Mouse (Mus musculus): ENCODE measurements around the gene Gm49388. TPM values are rescaled to one million over a fixed set of nuclear protein-coding genes. Genes with fewer than 3 reads are reported as not detected.

Gene Gm49388
- polyA plus RNA-seq (2016; fragmentation: Nextera tagmentation; extraction: Ambion mirVana), result not detected in 2 replicates

GRCm38 (mm10) chr7:127785308-127785707 is at the start of gene Gm49388:
Gene Gm49388 (plus strand): TSS chr7:127785608.
- Histone ChIP-seq H3K27me3 (ENCODE audit: insufficient read depth, poor library complexity, severe bottlenecking) (no peaks in the 10 kb centered on the region), H3K4me3 (no peak within 1 kb of the TSS), H3K4me1 (0 out of 2 replicates have a peak, but pooled peaks cover 7% of the 10 kb centered on the region), H3K27ac (no peak within 1 kb of the TSS), H3K36me3 (peaks cover 97% of the 10 kb centered on the region), H3K9me3 (no peaks in the 10 kb centered on the region)
- DNase-seq (ENCODE audit: low spot score), result no peak
- WGBS, result 93% methylated on average over 7 of the region's 7 CpGs

DNA sequence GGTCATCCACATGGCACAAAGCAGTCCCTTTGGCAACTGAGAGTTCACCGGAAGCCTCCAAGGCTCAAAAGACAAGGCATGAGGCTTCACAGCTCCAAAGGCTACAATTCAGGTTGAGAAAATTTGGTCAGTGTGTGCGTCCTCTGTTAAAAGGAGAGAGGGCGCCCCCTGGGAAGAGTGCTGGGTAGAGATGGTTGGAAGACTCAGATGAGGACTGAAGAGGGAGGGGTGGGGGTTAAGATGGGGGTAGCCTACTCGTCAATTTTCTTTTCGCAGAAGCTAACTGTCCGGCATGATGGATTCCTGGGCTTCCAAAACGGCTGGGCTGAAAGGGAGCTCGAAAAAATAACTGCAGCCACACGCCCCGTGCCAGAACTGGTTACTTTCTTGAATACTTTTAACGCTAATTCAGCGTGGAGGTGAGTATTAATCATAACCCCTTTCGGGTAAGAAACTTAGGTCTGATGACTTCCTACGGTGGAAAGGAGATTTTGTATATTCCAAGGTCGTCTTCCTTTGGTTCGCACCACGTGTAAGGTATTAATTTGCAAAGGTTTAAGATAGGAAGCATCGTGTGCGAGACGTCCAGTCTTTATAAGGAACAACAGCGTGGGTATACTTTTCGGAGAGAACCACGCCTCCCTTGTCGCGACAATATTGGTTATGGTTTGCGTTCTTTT is 40.9 kb upstream of the Gm49388 start, which contains the start of gene Fbxl19:
Gene Fbxl19 (plus strand): TSS at position 178 of the 680 bp plus-strand sequence.
- peak; percentile 85 for DNase-seq (ENCODE audit: low spot score)
- H3K4me1 ChIP-seq, result peaks cover 30% of the 10 kb centered on the region
- under 1% methylated on average over 26 of the region's 26 CpGs for WGBS
- H3K27ac ChIP-seq, result peak within 1 kb of the TSS; percentile 96
- peaks cover 6% of the 10 kb centered on the region; the same call in 1 of the 2 replicates for H3K27me3 ChIP-seq (ENCODE audit: insufficient read depth, poor library complexity, severe bottlenecking)
- H3K4me3 ChIP-seq, result peak within 1 kb of the TSS; percentile 86
- no peaks in the 10 kb centered on the region for H3K9me3 ChIP-seq
- peaks cover 17% of the 10 kb centered on the region for H3K36me3 ChIP-seq

- WGBS, result under 1% methylated on average over 19 of the region's 19 CpGs
- DNase-seq (ENCODE audit: low spot score), result peak; percentile 98
- H3K4me1 ChIP-seq, result peaks cover 30% of the 10 kb centered on the region
Measured at GRCm38 (mm10) chr7:127745251-127745651, 40.2 kb upstream of the Gm49388 start.

DNA sequence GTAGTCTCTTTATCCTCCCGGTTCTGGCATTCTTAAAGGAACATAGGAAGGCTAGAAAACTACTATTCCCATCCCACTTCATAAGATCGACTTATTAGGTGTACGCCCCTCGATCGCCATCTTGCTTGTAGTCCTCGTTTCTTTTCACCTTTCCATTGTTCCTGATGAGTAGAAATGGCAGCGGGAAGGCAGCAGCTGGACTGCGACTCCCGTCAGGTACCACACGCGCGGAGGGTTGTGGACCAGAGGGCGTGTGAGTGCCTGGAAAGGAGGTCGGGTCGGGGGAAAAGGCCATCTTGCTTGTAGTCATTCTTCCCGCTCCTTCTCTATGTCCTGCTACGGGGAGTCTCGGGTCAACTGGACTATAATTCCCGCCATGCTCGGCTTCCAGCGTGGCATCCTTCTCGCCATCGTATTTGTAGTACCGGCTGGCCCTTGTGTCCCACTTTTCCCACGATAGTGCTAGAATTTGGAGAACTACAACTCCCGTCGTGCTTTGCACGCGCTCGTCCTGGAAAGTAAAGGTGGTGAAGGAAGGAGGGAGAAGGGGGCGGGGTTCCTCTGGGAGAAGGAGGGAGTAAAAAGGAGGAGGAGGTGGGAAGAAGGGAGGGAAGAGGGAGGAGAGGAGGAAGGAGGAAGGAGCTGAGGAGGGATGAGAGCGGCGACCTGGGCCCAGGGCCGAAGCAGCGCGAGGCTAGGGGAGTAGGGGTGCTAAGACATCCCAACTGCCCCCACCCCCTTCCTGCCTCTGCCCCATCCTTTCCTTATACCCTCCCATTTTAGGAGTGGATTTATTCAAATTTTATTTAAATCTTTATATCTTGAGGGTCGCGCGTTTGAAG is 39.5 kb upstream of the Gm49388 start:
- DNase-seq (ENCODE audit: low spot score), result peak; percentile 98
- under 1% methylated on average over 37 of the region's 39 CpGs for WGBS

More at GRCm38 (mm10) chr7:127745251-127745651, 40.2 kb upstream of the Gm49388 start:
- Histone ChIP-seq H3K27ac (peak overlapping the region; percentile 96), H3K27me3 (ENCODE audit: insufficient read depth, poor library complexity, severe bottlenecking) (peaks cover 14% of the 10 kb centered on the region), H3K4me3 (peak overlapping the region; percentile 86), H3K9me3 (no peaks in the 10 kb centered on the region), H3K36me3 (peaks cover 24% of the 10 kb centered on the region)

GRCm38 (mm10) chr7:127746494-127747491 is 38.6 kb upstream of the Gm49388 start:
- H3K9me3 ChIP-seq, result no peaks in the 10 kb centered on the region
- peak; percentile 81 for DNase-seq (ENCODE audit: low spot score)
- peaks cover 40% of the 10 kb centered on the region for H3K36me3 ChIP-seq
- H3K27me3 ChIP-seq (ENCODE audit: insufficient read depth, poor library complexity, severe bottlenecking), result peaks cover 29% of the 10 kb centered on the region
- under 1% methylated on average over 46 of the region's 62 CpGs for WGBS
- H3K4me1 ChIP-seq, result peaks cover 30% of the 10 kb centered on the region
- H3K4me3 ChIP-seq, result peak overlapping the region; percentile 86
- peak overlapping the region; percentile 96 for H3K27ac ChIP-seq

More for the DNA sequence above, 39.5 kb upstream of the Gm49388 start:
- Histone ChIP-seq H3K27me3 (ENCODE audit: insufficient read depth, poor library complexity, severe bottlenecking) (peaks cover 20% of the 10 kb centered on the region), H3K36me3 (peaks cover 30% of the 10 kb centered on the region), H3K27ac (peak overlapping the region; percentile 96), H3K9me3 (no peaks in the 10 kb centered on the region), H3K4me1 (peaks cover 30% of the 10 kb centered on the region), H3K4me3 (peak overlapping the region; percentile 86)

- Histone ChIP-seq H3K4me1 (peaks cover 30% of the 10 kb centered on the region), H3K27ac (peak overlapping the region; percentile 96), H3K4me3 (peak overlapping the region; percentile 86), H3K9me3 (no peaks in the 10 kb centered on the region), H3K36me3 (peaks cover 49% of the 10 kb centered on the region), H3K27me3 (ENCODE audit: insufficient read depth, poor library complexity, severe bottlenecking) (peaks cover 38% of the 10 kb centered on the region)
- WGBS, result 53% methylated on average over 6 of the region's 6 CpGs
- DNase-seq (ENCODE audit: low spot score), result peak; percentile 73
Measured at GRCm38 (mm10) chr7:127747559-127748234, 37.7 kb upstream of the Gm49388 start.

GRCm38 (mm10) chr7:127748235-127748560 is 37.2 kb upstream of the Gm49388 start:
- peak overlapping the region; percentile 86; the same call in 1 of the 2 replicates for H3K4me3 ChIP-seq
- H3K4me1 ChIP-seq, result peaks cover 30% of the 10 kb centered on the region
- H3K9me3 ChIP-seq, result no peaks in the 10 kb centered on the region
- WGBS, result 91% methylated on average over 28 of the region's 28 CpGs
- peaks cover 43% of the 10 kb centered on the region for H3K27me3 ChIP-seq (ENCODE audit: insufficient read depth, poor library complexity, severe bottlenecking)
- peak overlapping the region; percentile 24; the same call in 1 of the 2 replicates for H3K27ac ChIP-seq
- DNase-seq (ENCODE audit: low spot score), result no peak
- peaks cover 54% of the 10 kb centered on the region for H3K36me3 ChIP-seq

DNA sequence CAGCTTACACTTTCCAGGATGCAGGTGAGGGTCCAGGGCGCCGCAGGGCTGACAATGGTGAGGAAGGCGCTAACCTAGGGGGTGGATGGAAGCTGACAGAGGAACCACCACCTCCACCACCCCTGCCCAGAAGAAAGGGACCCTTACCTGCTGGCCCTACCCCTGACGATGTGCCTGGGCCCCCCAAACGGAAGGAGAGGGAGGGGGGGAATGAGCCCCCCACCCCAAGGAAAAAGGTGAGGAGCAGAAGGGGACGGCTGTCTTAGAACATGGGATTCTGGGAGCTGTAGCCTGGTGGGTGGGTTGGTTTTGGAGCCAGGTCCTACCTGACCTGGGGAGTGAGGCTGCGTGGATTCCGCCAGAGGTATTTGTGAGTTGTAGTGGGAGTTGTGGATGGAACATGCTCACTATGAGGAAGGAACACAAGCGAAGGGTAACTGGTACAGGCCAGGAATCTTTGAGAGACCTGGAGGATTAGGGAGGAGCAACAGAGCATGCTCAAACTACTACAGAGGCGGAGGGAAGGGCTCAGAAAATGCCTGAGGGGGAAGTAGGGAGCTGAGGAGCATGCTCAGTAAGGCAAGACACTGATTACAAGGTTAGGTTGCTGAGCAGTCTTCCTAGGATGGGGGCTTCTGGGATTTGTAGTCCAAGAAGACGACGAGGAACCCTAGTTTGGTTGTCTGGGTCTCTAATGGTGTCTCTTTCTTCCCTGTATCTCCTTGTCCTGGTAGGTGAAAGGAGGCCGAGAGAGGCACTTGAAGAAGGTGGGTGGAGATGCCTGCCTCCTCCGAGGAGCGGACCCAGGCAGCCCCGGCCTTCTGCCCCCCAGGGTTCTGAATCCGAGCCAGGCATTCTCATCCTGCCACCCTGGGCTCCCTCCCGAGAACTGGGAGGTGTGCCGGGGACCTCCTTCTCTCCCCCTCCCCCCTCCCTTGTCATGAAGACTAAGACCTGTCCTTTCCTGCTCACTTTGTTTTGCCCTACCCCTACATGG is 35.0 kb upstream of the Gm49388 start:
- peaks cover 64% of the 10 kb centered on the region for H3K27me3 ChIP-seq (ENCODE audit: insufficient read depth, poor library complexity, severe bottlenecking)
- DNase-seq (ENCODE audit: low spot score), result no peak
- no peak overlapping the region for H3K4me3 ChIP-seq
- WGBS, result 86% methylated on average over 19 of the region's 19 CpGs
- H3K9me3 ChIP-seq, result no peaks in the 10 kb centered on the region
- peaks cover 27% of the 10 kb centered on the region for H3K4me1 ChIP-seq
- H3K36me3 ChIP-seq, result peaks cover 76% of the 10 kb centered on the region
- H3K27ac ChIP-seq, result no peak overlapping the region

DNA sequence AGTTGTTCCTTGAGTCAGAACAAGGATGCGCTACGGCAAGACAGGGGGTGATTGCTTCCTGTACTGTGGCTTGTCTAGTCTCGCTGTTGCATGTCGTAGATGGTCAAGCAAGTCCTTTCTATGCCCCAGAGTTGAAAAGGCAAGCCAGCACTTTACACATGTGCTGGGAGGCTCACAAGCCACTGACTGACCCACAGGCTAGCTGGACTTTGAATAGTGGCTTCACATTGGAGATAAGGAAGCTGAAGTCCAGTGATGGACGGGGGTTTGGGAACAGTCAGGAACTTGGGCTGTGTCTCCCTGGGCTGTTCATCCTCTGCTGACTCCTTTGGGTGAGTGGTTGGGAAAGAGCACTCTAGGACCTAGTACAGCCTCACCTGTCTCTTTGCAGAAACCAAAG is 33.8 kb upstream of the Gm49388 start:
- Histone ChIP-seq H3K9me3 (no peaks in the 10 kb centered on the region), H3K27me3 (ENCODE audit: insufficient read depth, poor library complexity, severe bottlenecking) (peaks cover 76% of the 10 kb centered on the region), H3K27ac (no peak overlapping the region), H3K36me3 (peaks cover 88% of the 10 kb centered on the region), H3K4me1 (peaks cover 27% of the 10 kb centered on the region), H3K4me3 (no peak overlapping the region)
- WGBS, result 93% methylated on average over 5 of the region's 5 CpGs
- peak; percentile 61 for DNase-seq (ENCODE audit: low spot score)

DNA sequence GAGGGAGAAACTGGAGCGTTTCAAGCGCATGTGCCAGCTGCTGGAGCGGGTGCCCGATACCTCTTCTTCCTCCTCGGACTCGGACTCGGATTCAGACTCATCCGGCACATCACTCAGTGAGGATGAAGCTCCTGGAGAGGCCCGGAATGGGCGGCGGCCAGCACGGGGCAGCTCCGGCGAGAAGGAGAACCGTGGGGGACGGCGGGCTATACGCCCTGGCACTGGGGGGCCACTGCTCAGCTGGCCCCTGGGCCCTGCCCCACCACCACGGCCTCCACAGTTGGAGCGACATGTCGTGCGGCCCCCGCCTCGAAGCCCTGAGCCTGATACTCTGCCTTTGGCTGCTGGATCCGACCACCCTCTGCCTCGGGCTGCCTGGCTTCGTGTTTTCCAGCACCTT is 33.3 kb upstream of the Gm49388 start:
- Histone ChIP-seq H3K27ac (no peak overlapping the region), H3K4me1 (peaks cover 23% of the 10 kb centered on the region), H3K36me3 (peaks cover 92% of the 10 kb centered on the region), H3K9me3 (no peaks in the 10 kb centered on the region), H3K4me3 (no peak overlapping the region), H3K27me3 (ENCODE audit: insufficient read depth, poor library complexity, severe bottlenecking) (peaks cover 80% of the 10 kb centered on the region)
- no peak for DNase-seq (ENCODE audit: low spot score)
- WGBS, result 93% methylated on average over 27 of the region's 27 CpGs

- H3K27me3 ChIP-seq (ENCODE audit: insufficient read depth, poor library complexity, severe bottlenecking), result peaks cover 91% of the 10 kb centered on the region
- DNase-seq (ENCODE audit: low spot score), result no peak
- peaks cover 100% of the 10 kb centered on the region for H3K36me3 ChIP-seq
- no peak overlapping the region for H3K27ac ChIP-seq
- no peak overlapping the region for H3K4me3 ChIP-seq
- peaks cover 12% of the 10 kb centered on the region for H3K4me1 ChIP-seq
- 71% methylated on average over 5 of the region's 5 CpGs for WGBS
- no peaks in the 10 kb centered on the region for H3K9me3 ChIP-seq
Measured at GRCm38 (mm10) chr7:127753158-127753557, 32.2 kb upstream of the Gm49388 start.

All from heart, embryonic 10.5 days (tissue).